Mouse (Mus musculus) kidney, adult 2 months (tissue): ENCODE measurements at regions not wholly inside any gene's neighbourhood (a gene's known extent, or its start where the extent isn't known, plus 50 kb on each side); places are given as distances from the start of the nearest gene placed in this dataset.

Experiments
- CTCF ChIP-seq: fragments of 200-500 bp; conservative IDR thresholded peaks from 2 replicates; pipeline ENCODE4 v1.5.1; 2011; ENCODE audit warnings: low read depth, mild to moderate bottlenecking, control low read depth, low read length, moderate library complexity, mixed read lengths; ENCODE audit not compliant: insufficient read depth, insufficient read length
- POLR2A ChIP-seq: fragments of 200-500 bp; IDR thresholded peaks from one replicate; pipeline ENCODE4 v1.6.1; 2011; ENCODE audit warnings: low read depth, low read length, control low read depth

DNA sequence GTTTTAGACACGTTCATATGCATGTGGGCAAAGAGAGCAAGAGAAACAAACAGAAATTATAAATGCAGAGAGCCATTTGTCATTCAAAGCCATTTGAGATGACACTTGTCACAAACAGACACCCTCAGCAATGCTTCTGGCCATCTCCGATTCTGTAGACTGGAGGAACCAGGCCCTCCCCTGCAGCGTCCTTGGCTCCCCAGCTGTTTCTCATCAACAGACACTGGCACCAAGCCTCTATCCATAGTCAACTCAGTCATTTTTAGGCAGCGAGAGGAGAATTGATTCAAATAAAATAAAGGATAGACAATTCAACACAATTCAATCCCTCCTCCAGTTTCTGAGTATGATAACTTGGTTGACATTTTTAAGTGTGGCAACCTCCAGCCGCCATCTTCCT lies 130.1 kb upstream of the Rpl34 start:
- TF ChIP-seq CTCF (no peak), POLR2A (no peak)
